Mouse (Mus musculus) v-Abl transformed pro-B cells (cell line): ENCODE data around the gene Slc6a6.

Experiments
- in situ Hi-C, 2 experiments: fragments of 400-800 bp; cut with MboI; formaldehyde crosslinking; loops; one replicate each; pipeline ENCODE4 v1.15.1; 2025; ENCODE audit not compliant: unreplicated experiment in 2 of 2

Slc6a6 gene

GRCm38 (mm10) chr6:91693301-91693886, 9.5 kb downstream of the Slc6a6 start:
- in situ Hi-C loops = loop anchor here (25.0 kb wide), 2 partner anchors 394 to 581 kb away; partner anchors contain the start of genes Nr2c2 (in 1 of the 2) and Nup210 (in 1 of the 2)

- in situ Hi-C loops = loop anchor here (25.0 kb wide), 2 partner anchors 393 to 582 kb away; partner anchors contain the start of genes Nr2c2 (in 1 of the 2) and Nup210 (in 1 of the 2)
Observed at GRCm38 (mm10) chr6:91694610-91695009, 10.8 kb downstream of the Slc6a6 start.

- in situ Hi-C loops = loop anchor here (25.0 kb wide), 2 partner anchors 388 to 587 kb away; partner anchors contain the start of genes Nr2c2 (in 1 of the 2) and Nup210 (in 1 of the 2)
Observed at GRCm38 (mm10) chr6:91698831-91699230, 15.0 kb downstream of the Slc6a6 start.

GRCm38 (mm10) chr6:91699482-91700200, 15.8 kb downstream of the Slc6a6 start:
- in situ Hi-C loops = loop anchor here (25.0 kb wide), 2 partner anchors 388 to 587 kb away; partner anchors contain the start of genes Nr2c2 (in 1 of the 2) and Nup210 (in 1 of the 2)

- in situ Hi-C loops = no loop called here
Observed at GRCm38 (mm10) chr6:91700823-91701621, 17.2 kb downstream of the Slc6a6 start.

GRCm38 (mm10) chr6:91703459-91703858, 19.6 kb downstream of the Slc6a6 start:
- in situ Hi-C loops = no loop called here

- in situ Hi-C loops = no loop called here
Observed at GRCm38 (mm10) chr6:91704446-91704845, 20.6 kb downstream of the Slc6a6 start.

GRCm38 (mm10) chr6:91705651-91706050, 21.8 kb downstream of the Slc6a6 start:
- in situ Hi-C loops = no loop called here

- in situ Hi-C loops = no loop called here
Observed at GRCm38 (mm10) chr6:91706072-91706776, 22.4 kb downstream of the Slc6a6 start.

GRCm38 (mm10) chr6:91707276-91707885, 23.5 kb downstream of the Slc6a6 start:
- in situ Hi-C loops = no loop called here

GRCm38 (mm10) chr6:91707886-91708564, 24.2 kb downstream of the Slc6a6 start:
- in situ Hi-C loops = no loop called here

- in situ Hi-C loops = no loop called here
Observed at GRCm38 (mm10) chr6:91708919-91709318, 25.1 kb downstream of the Slc6a6 start.

- in situ Hi-C loops = no loop called here
Observed at GRCm38 (mm10) chr6:91710345-91710930, 26.6 kb downstream of the Slc6a6 start.

- in situ Hi-C loops = no loop called here
Observed at GRCm38 (mm10) chr6:91712097-91712854, 28.4 kb downstream of the Slc6a6 start.

GRCm38 (mm10) chr6:91712855-91713331, 29.0 kb downstream of the Slc6a6 start:
- in situ Hi-C loops = no loop called here

GRCm38 (mm10) chr6:91713370-91713896, 29.6 kb downstream of the Slc6a6 start:
- in situ Hi-C loops = no loop called here

GRCm38 (mm10) chr6:91715023-91715422, 31.2 kb downstream of the Slc6a6 start:
- in situ Hi-C loops = no loop called here
